Mouse (Mus musculus): ENCODE measurements around the gene Cyp17a1.

- TF ChIP-seq CTCF (IDR thresholded peaks at IDR 0.05; ENCODE audit: extremely low read depth, insufficient read depth, insufficient read length, insufficient replicate concordance) (no peak), POLR2A (IDR thresholded peaks at IDR 0.05; ENCODE audit: low read depth, low read length) (no peak)
Observed at GRCm38 (mm10) chr19:46653188-46653587, 19.8 kb downstream of the Cyp17a1 start.
